Mouse (Mus musculus) kidney, embryonic 14.5 days (tissue): Measurements from ENCODE around the gene Vwa1. TPM values are rescaled to one million over a fixed set of nuclear protein-coding genes. Genes with fewer than 3 reads are reported as not detected.

Experiments
- ATAC-seq: fragments of 200-750 bp; cut with Nextera tagmentation; 2 replicates; pipeline ENCODE4 v1.8.0; 2017; ENCODE audit warnings: moderate number of reproducible peaks, mild to moderate bottlenecking, moderate TSS enrichment, moderate library complexity; ENCODE audit not compliant: low FRiP score, low TSS enrichment
- H3K27ac ChIP-seq: fragments of 300-500 bp; sonication (generic); 2 replicates; pipeline ENCODE4 v1.5.1; 2014; ENCODE audit warnings: low read depth, mild to moderate bottlenecking, low read length, moderate library complexity, mixed read lengths
- H3K27me3 ChIP-seq: fragments of 300-500 bp; sonication (generic); 2 replicates; pipeline ENCODE4 v1.6.1; 2014; ENCODE audit warnings: mild to moderate bottlenecking, low read length; ENCODE audit not compliant: control insufficient read depth, insufficient read depth
- H3K36me3 ChIP-seq: fragments of 300-500 bp; sonication (generic); 2 replicates; pipeline ENCODE4 v1.6.1; 2014; ENCODE audit warnings: low read length, mixed read lengths; ENCODE audit not compliant: control insufficient read depth, insufficient read depth
- H3K4me1 ChIP-seq: fragments of 300-500 bp; sonication (generic); 2 replicates; pipeline ENCODE4 v1.6.1; 2014; ENCODE audit warnings: low read length, mixed read lengths; ENCODE audit not compliant: control insufficient read depth, insufficient read depth
- H3K4me2 ChIP-seq: fragments of 300-500 bp; sonication (generic); replicated peaks from 2 replicates; pipeline ENCODE4 v1.6.1; 2014; ENCODE audit warnings: low read depth, mild to moderate bottlenecking, low read length
- H3K4me3 ChIP-seq: fragments of 300-500 bp; sonication (generic); 2 replicates; pipeline ENCODE4 v1.5.1; 2014; ENCODE audit warnings: mild to moderate bottlenecking, low read length
- H3K9ac ChIP-seq: fragments of 300-500 bp; sonication (generic); 2 replicates; pipeline ENCODE4 v1.6.1; 2014; ENCODE audit warnings: low read depth, mild to moderate bottlenecking, low read length, moderate library complexity
- H3K9me3 ChIP-seq: fragments of 300-500 bp; sonication (generic); 2 replicates; pipeline ENCODE4 v1.6.1; 2016; ENCODE audit warnings: low read length; ENCODE audit not compliant: control insufficient read depth
- WGBS: fragments of 180-500 bp; shearing (Covaris S2); extraction: QIAGEN DNeasy Blood & Tissue Kit; methylation state at CpG from one replicate; pipeline ENCODE4 v1.1.7; 2014; 5-methylcytosine and 5-hydroxymethylcytosine counted together
- microRNA-seq: library from miRNA; unstranded; fragments of <30 nt; microRNA quantifications from one replicate; pipeline ENCODE4, GENCODE M21; 2016
- polyA plus RNA-seq: library from polyadenylated mRNA; unstranded; fragments of >200 nt; fragmentation: Nextera tagmentation; extraction: Ambion mirVana; gene quantifications from 2 replicates; pipeline ENCODE4 v1.2.1, GENCODE M21; 2014

Gene Vwa1
- polyA plus RNA-seq, 1 experiment from 2014 or later = 4.9 TPM

DNA sequence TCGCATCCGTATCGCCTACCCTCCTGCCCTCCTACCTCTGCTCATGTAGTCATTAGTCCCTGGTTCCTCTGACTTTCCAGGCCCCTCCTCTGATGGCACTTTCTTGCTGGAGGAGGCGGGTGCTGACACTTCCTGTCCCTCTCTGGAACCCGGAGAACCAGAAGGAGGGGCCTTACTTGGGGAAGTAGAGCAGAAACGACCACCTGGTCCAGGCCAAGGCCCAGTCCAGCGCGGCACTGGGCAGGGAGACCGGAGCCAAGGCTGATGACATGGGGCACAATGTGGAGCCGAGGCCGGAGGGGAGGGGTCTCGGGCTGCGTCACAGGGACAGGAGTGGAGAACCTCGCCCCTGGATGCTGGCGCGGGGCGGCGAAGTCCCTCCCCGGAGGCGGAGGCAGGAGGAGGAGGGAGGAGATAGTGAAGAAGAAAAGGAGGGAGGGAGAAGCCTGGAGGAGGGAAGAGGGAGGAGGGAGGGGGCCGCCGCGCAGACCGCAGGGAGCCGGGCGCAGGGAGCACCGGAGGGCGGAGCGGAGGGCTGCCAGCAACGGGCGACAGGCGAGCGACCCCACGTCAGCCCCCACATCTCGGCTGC lies 40.1 kb downstream of the Vwa1 start, which contains the start of gene Tmem240:
Gene Tmem240 (plus strand): TSS at position 451 of the 592 bp plus-strand sequence.
- Histone ChIP-seq H3K9me3 (no peaks in the 10 kb centered on the region), H3K27ac (peak within 1 kb of the TSS; percentile 82), H3K27me3 (no peaks in the 10 kb centered on the region), H3K4me1 (peaks cover 15% of the 10 kb centered on the region), H3K4me2 (peak within 1 kb of the TSS; percentile 91), H3K36me3 (peaks cover 22% of the 10 kb centered on the region), H3K9ac (peak within 1 kb of the TSS; percentile 86), H3K4me3 (peak within 1 kb of the TSS; percentile 76)
- ATAC-seq = peak; percentile 93
- 2% methylated on average over 27 of the region's 35 CpGs for WGBS

DNA sequence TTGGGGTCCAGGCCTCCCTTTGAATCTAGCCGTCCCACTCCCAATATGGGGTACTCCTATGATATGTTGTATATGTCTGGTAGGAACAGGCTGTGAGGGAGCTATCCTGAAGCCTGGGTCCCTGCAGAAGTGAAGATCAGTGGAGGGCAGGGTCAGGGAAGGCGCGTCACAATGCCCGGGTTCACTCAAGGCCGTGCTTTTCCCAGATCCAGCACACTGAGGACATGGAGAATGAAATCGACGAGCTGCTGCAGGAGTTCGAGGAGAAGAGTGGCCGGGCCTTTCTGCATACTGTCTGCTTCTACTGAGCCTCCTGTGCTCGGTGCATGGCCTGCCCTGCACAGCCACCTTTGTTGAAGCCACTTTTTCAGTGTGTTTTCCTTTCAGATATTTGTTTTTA lies 41.2 kb downstream of the Vwa1 start:
- Histone ChIP-seq H3K9ac (no peak overlapping the region; the same call in 1 of the 2 replicates), H3K27ac (no peak overlapping the region), H3K4me3 (no peak overlapping the region), H3K4me2 (no peak overlapping the region), H3K9me3 (no peaks in the 10 kb centered on the region), H3K36me3 (peaks cover 23% of the 10 kb centered on the region), H3K27me3 (no peaks in the 10 kb centered on the region), H3K4me1 (peaks cover 15% of the 10 kb centered on the region)
- 89% methylated on average over 10 of the region's 10 CpGs for WGBS
- no peak for ATAC-seq

GRCm38 (mm10) chr4:155727993-155728392 lies 46.5 kb downstream of the Vwa1 start:
- Histone ChIP-seq H3K4me3 (no peak overlapping the region), H3K4me2 (no peak overlapping the region), H3K9ac (no peak overlapping the region), H3K27ac (no peak overlapping the region), H3K27me3 (no peaks in the 10 kb centered on the region), H3K36me3 (peaks cover 17% of the 10 kb centered on the region), H3K9me3 (no peaks in the 10 kb centered on the region), H3K4me1 (no peaks in the 10 kb centered on the region)
- no peak for ATAC-seq
- WGBS = 87% methylated on average over 2 of the region's 2 CpGs

GRCm38 (mm10) chr4:155721668-155722083 lies 52.8 kb downstream of the Vwa1 start:
- H3K9ac ChIP-seq = no peak overlapping the region
- H3K27ac ChIP-seq = no peak overlapping the region
- H3K4me3 ChIP-seq = no peak overlapping the region
- H3K4me1 ChIP-seq = no peaks in the 10 kb centered on the region
- H3K27me3 ChIP-seq = no peaks in the 10 kb centered on the region
- H3K9me3 ChIP-seq = no peaks in the 10 kb centered on the region
- H3K36me3 ChIP-seq = peaks cover 21% of the 10 kb centered on the region
- no peak overlapping the region for H3K4me2 ChIP-seq
- WGBS = 68% methylated on average over 4 of the region's 4 CpGs
- ATAC-seq = 0 out of 2 replicates have a peak, but pooled peaks have one; percentile 55

Small RNAs within 50 kb of the gene (microRNA-seq; reads per million reads assigned to microRNA genes)
- gene Gm27743 = not detected

Other genes starting within 250 kb of the Vwa1 start
- 58.7 and 99.9 TPM in 2 replicates for gene Nadk, start 212.3 kb downstream of the Vwa1 start, polyA plus RNA-seq
- gene Slc35e2, start 173.3 kb downstream of the Vwa1 start, polyA plus RNA-seq = 7.7 and 10.3 TPM in 2 replicates
- 51.9 and 57.0 TPM in 2 replicates for gene Cdk11b, start 149.8 kb downstream of the Vwa1 start, polyA plus RNA-seq
- gene Gm10563, start 129.3 kb downstream of the Vwa1 start, polyA plus RNA-seq = not detected in 2 replicates
- gene Mmp23, start 121.3 kb downstream of the Vwa1 start, polyA plus RNA-seq = 28.9 and 43.1 TPM in 2 replicates
- 14.3 and 18.0 TPM in 2 replicates for gene Mib2, start 105.5 kb downstream of the Vwa1 start, polyA plus RNA-seq
- gene Fndc10, start 80.4 kb downstream of the Vwa1 start, polyA plus RNA-seq = 2.8 and 4.5 TPM in 2 replicates
- 149 and 178 TPM in 2 replicates for gene Ssu72, start 69.9 kb downstream of the Vwa1 start, polyA plus RNA-seq
- 0.49 and 0.88 TPM in 2 replicates for gene Tmem240, start 39.9 kb downstream of the Vwa1 start, polyA plus RNA-seq
- gene Atad3a, start 13.6 kb downstream of the Vwa1 start, polyA plus RNA-seq = 85.8 and 112 TPM in 2 replicates
- 0.20 and 0.32 TPM in 2 replicates for gene Tmem88b, start 11.2 kb upstream of the Vwa1 start, polyA plus RNA-seq
- gene Ankrd65, start 15.7 kb upstream of the Vwa1 start, polyA plus RNA-seq = 0.40 and 0.43 TPM in 2 replicates
- 226 and 291 TPM in 2 replicates for gene Mrpl20, start 28.2 kb upstream of the Vwa1 start, polyA plus RNA-seq
- gene Ccnl2, start 37.8 kb upstream of the Vwa1 start, polyA plus RNA-seq = 115 and 174 TPM in 2 replicates
- gene Aurkaip1, start 56.6 kb upstream of the Vwa1 start, polyA plus RNA-seq = 134 and 155 TPM in 2 replicates
- gene Mxra8, start 65.0 kb upstream of the Vwa1 start, polyA plus RNA-seq = 72.1 and 75.1 TPM in 2 replicates
- gene Dvl1, start 72.7 kb upstream of the Vwa1 start, polyA plus RNA-seq = 6.3 and 7.2 TPM in 2 replicates
- gene Tas1r3, start 88.7 kb upstream of the Vwa1 start, polyA plus RNA-seq = 0.14 and 0.38 TPM in 2 replicates
- 11.1 and 18.8 TPM in 2 replicates for gene Cptp, start 94.7 kb upstream of the Vwa1 start, polyA plus RNA-seq
- 73.1 and 74.6 TPM in 2 replicates for gene Ints11, start 94.8 kb upstream of the Vwa1 start, polyA plus RNA-seq
- 41.4 and 50.5 TPM in 2 replicates for gene Pusl1, start 117.1 kb upstream of the Vwa1 start, polyA plus RNA-seq
- 10.3 and 15.5 TPM in 2 replicates for gene Acap3, start 117.1 kb upstream of the Vwa1 start, polyA plus RNA-seq
- gene Ube2j2, start 169.1 kb upstream of the Vwa1 start, polyA plus RNA-seq = 121 and 127 TPM in 2 replicates
- gene C1qtnf12, start 187.6 kb upstream of the Vwa1 start, polyA plus RNA-seq = 129 and 142 TPM in 2 replicates
- 20.0 and 20.8 TPM in 2 replicates for gene B3galt6, start 218.0 kb upstream of the Vwa1 start, polyA plus RNA-seq
- 131 and 165 TPM in 2 replicates for gene Sdf4, start 218.2 kb upstream of the Vwa1 start, polyA plus RNA-seq
- 0.76 and 0.77 TPM in 2 replicates for gene Tnfrsf4, start 239.1 kb upstream of the Vwa1 start, polyA plus RNA-seq